Mouse (Mus musculus) adrenal gland, adult 18-20 months (tissue): ENCODE measurements at regions not wholly inside any gene's neighbourhood (a gene's known extent, or its start where the extent isn't known, plus 50 kb on each side); places are given as distances from the start of the nearest gene placed in this dataset.

Source experiments
- DNase-seq, 2 experiments: peaks; one replicate each; pipeline ENCODE4 v3.0.0; 2021 to 2022; ENCODE audit warnings: low spot score in 2 of 2

DNA sequence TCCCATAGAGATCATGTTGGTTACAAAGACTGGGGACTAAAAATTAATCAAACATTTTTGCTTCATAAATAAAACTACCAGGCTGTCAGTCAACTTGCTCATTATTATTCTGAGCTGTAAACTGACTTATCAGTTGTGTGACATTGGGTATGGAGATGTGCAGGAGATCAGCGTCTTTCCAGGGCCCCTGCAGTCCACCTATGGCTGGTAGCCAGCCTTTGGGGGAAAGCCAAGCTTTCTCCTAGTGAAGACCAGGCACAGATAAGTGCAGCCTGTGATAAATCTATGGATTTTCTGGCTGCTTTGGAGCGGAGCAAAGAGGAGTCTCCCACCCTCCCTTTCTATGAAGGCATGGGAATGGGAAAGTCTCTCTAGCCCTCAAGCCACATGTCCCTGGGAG lies 172.0 kb upstream of the Glra1 start:
- DNase-seq, result no peak

- no peak for DNase-seq
Observed at GRCm38 (mm10) chr11:55773283-55773682, 165.3 kb upstream of the Glra1 start.

- DNase-seq, result no peak
Observed at GRCm38 (mm10) chr11:55772538-55772937, 164.5 kb upstream of the Glra1 start.

DNA sequence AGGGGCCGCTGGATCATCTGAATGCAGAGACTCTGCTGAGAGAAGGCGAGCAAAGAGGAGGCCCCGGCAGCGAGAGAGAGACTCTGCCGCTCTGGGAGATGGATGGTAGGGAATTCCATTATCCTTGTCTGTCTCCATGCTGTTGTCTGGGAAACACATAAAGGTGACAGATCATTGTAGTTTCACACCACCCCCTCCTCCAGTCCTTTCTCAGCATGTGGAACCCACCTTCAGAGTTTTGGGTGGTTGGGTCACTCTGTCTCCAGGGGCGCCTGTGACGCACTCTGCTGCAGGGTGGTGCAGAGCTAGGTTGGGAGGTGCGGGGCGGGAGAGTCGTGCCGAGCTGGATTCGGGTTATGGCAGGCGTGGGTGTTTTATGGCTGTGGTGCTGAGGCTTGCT lies 164.1 kb upstream of the Glra1 start:
- DNase-seq, result no peak

DNA sequence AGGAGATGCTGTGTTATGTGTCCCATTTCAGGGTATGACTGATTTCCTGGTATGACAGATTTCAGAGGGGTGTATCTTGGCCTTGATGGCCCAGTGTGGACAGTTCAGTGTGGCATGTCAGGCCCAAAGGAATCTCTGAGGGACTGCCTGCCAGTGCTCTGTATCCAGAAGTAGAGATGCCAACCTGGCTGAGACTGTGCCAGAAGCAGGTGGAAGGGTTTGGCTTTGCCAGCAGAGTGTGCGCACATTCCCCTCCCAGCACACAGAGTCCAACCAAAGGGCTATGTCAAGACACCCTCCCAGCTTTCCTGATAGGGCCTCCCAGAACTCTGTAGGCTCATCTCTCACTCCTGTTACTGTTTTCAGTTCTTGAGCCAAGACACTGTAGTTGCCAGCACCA lies 156.8 kb upstream of the Glra1 start:
- no peak for DNase-seq
